Mouse (Mus musculus) gastrocnemius, adult 8-10 months (tissue): ENCODE data around the gene Sox5. TPM values are rescaled to one million over a fixed set of nuclear protein-coding genes. Genes with fewer than 3 reads are reported as not detected.

Experiments used
- DNase-seq, 2 experiments: peaks; one replicate each; pipeline ENCODE4 v3.0.0; 2022; ENCODE audit warnings: low spot score in 2 of 2
- total RNA-seq, 4 experiments: library from RNA; stranded (reverse); gene quantifications; 2 replicates each; pipeline ENCODE4 v1.2.4; 2022

The Sox5 gene
- total RNA-seq, 4 experiments from 2014 or later: 0.83 to 2.4 (median 0.96) TPM

DNA sequence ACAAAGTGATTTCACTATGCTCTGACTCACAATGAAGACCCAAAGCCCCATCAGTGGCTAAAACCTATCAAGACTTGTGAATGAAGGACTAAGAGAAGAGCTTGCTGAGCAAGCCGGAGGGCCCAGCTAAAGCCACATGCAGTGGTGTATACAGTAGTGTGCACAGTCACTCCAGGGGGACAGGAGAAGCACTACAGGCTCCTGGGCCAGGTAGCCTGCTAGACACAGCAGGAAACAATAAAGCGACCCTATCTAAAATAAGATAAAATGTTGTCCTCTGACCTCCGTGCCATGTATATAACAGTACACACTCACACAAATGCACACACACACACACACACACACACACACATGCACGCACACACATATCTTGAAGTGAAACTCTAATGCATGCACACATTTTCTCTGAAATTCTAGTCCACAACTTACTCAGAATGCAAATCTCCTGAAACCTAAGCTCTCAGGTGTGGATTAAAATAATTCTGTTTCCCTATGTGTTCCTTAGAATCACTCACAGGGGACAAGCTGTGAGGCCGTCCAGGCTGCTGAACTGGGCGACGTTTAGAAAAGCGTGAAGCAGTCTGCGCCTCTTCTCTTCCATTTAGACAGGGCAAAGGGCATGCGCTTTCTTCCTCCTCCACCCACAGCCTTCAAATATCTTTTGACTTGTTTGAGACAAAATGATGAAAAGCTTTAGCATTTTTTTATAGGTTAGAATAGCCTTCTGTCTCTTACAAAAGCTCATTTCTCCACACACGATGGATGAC lies 197.5 kb downstream of the Sox5 start:
- DNase-seq: no peak

DNA sequence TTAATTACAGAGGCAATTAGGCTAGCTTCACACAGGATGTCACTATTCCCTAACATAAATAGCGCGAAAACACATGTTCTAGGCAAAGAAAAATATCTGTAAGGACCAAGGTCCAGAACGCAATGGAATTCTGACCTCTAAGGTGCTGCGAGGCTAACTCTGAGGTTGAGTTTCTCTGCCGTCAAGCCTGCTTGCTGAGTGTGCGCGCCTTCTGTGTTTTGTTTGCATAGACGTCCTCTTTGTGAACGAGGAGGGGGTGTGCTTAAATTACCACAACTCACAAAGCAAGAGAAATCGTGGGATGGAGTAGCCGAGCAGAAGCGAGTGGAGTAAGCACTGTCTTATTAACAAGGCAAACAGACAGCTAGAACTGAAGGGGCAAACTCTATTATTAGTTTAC lies 202.5 kb downstream of the Sox5 start:
- no peak for DNase-seq

DNA sequence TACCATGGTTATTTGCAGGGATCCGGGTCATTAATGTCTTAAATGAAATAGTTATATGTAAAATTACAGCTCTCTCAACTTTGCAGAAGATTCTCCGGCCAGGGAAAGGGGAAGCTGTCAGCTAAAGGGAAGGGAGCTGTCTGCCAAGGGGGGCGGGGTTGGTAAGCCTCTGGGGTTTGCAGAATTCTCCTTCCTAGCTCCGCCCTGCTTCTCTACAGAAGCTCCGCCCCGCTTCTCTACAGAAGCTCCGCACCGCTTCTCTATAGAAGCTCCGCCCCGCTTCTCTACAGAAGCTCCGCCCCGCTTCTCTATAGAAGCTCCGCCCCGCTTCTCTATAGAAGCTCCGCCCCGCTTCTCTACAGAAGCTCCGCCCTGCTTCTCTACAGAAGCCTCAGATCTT lies 210.9 kb downstream of the Sox5 start:
- DNase-seq: no peak

DNA sequence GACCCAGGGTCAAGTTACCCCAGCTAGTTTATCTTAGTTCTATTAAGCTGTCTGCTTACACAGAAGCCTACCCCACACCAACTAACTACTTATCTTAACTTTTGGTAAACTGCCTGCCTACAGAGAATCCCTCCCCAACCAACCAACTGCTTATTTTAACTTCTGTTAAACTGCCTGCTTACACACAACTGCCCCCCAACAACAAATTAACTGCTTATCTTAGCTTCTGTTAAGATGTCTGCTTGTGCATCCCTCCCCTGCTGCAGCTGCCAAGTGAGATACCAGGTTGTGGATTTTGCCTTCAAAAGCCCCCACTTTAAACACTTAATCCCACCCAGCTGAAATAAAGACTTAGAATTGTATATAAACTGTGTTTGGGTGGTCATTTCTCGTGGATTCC lies 215.9 kb downstream of the Sox5 start:
- DNase-seq: no peak

DNA sequence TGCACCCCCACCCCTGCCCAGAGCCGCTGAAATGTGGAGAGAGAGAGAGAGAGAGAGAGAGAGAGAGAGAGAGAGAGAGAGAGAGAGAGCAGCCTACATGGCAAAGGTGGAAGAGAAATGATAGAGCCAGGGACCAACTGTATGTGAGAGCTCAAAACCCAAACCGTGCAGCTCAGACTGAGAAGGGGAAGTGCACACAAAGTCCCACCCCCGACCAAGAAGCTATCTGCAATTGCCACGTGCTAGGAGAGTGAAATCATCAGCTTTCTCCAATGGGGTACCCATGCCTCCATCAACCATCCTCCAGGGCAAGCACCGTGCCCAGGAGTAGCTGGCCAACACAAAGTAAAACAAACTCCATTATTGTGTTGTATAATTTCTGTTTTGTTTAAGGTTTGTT lies 220.1 kb downstream of the Sox5 start:
- no peak for DNase-seq

DNA sequence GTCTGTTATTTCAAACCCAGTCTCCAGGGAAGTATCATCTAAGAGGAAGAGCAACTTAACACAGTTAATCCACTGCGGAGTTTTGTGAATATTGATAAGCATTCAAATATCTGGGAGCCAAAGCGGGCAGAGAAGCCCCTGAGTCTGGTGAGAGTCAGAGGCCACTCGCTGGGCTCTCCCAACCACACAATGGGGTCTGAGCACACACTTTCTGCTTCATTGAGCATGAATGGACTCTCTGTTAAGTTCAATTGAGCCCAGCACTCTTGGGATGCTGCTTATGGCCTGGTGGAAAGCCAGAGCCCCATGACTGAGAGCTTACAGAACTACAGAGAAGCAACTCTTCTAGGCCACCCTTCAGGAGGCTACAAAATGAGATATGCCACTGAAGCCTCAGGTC lies 221.6 kb downstream of the Sox5 start:
- no peak for DNase-seq

DNA sequence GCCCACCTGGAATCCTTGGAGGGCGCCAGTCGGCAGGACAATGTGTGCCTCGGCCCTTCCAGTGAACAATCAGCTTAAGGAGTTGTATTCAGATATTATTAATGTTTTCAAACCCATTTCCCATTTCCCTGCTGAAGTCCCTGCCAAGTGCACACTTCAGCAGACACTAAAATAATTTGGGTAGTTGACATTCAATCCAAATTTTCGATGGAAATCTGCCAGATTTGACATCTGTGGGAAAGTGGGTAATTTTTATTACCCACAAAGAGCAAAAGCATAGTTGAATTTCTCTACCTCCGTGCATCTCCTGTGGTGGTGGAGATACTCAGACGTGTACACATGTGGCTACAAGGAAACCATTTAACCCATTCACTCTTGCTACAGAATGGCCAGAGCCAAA lies 228.3 kb downstream of the Sox5 start:
- no peak for DNase-seq

DNA sequence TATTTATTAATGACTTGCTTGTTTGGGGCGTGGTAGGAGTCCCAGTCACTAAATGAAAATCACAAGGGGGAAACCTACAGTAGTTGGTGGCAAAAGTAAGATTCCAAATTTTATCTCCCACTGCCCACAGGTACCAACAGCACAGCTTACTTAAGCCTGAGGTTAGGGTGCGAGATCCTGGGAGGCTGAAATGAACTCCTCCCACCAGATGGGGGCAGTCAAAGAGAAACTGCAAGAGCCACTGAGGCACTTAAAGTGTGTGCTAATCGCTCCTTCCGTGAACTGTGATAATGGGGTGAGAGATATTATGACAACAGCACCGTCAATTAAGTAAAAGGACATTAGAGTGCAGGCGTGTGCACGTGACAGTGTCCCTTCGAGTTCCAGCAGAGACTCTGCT lies 232.8 kb downstream of the Sox5 start:
- DNase-seq: no peak

DNA sequence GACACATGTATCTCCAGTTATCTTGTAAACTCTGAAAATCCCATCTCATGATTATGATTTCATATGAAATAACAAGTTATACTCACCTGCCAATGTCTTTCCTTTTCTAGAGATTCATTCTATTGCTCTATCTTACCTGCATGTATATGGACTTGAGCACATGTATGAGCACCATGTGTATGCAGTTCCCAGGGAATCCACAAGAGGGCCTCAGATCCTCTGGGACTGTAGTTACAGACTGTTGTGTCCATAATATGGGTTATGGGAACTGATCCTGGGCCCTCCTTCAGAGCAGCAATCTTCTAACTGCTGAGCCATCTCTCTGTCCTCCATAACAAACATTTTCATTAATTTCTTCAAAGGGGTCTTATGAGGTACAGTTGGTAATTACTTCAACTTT lies 234.6 kb downstream of the Sox5 start:
- no peak for DNase-seq

DNA sequence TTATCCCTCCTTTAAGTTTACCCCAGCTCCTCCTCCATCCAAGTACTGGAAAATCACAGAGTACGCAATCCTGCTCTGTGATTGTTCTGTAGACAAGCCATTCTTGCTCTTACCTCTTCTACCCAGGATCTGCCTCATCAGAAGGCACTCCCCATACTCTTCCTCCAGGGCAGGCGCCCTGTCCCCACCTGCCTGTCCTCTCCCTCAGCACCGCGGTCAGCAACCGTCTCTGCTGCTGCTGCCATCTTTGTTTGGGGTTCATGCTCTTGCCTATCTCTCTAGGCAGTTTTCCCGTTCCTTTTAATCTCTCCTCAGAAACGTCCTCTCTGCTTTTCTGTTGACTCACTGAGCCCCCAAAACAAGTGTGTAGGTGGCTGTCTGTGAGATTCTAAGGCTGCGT lies 236.2 kb downstream of the Sox5 start:
- no peak for DNase-seq

DNA sequence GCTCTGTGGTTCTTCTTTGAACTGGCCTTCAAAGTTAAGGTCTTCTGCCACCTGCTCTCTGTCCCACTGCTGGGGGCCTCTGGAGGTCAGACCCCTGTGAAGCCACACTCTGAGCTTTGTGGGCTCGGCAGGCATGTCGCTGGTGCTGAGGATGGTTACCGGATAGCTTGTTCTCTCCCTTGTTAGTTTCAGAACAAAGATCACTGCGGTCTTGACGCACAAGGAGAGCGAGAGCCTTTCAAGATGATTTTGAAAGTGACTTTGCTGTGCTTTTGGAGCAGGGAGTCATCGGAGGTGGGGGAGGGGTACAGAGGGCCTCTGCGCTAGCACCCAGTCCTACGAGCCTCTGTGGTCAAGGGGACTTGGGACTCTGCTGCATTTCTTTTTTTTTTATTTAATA lies 240.5 kb downstream of the Sox5 start:
- DNase-seq: no peak

DNA sequence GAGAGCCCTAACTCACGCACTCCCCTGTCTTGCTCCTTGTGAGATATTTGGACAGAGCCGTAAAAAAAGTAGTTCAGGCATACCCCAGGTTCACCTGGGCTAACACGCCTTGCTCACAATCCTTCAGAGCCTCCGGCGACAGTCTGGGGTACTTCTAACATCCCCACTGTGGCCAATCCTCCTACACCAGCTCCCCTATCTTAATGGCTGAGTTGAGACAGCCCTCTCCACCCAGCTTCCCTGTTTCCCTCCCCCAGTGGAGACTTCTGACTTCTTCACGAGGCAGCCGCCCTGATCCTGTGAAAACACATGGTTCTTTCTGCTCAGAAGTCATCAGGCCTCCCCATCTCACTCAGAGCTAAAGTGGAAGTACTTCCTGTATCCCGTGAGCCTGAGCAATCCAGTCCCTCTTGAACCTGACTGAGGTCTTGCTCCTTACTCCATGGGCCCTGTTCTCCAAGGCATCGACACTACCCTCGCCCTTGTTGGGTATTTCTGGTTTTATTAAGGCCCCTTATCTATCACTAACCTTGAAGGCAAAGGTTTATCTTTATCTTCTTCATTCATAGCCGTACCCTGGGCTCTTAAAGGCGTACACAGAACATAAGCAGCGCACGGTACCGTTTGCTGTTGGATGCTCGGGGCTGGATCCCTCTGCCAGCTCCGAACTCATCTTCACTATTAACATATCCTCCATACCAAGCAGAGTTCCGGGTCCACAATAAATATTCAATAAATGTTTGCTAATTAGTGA lies 242.2 kb downstream of the Sox5 start:
- no peak for DNase-seq

DNA sequence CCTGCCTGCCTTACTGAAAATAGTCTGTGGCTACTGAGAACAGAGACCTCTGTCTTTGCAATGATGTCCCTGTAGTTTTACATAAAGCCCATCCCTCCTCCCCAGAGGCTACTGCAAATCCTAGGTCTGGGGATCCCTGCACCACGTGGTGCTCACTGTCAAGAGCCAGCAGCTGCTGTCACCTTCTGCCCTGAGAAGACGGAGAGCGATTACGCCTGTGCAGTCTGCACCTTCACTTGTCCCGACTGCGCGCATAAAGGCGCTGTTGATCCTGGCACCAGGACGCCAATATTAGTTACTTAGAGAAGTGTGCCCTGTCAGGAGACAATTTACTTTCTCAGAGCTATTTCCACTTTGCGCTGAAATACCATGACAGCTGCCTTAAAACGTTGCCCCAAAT lies 258.3 kb downstream of the Sox5 start:
- DNase-seq: no peak

DNA sequence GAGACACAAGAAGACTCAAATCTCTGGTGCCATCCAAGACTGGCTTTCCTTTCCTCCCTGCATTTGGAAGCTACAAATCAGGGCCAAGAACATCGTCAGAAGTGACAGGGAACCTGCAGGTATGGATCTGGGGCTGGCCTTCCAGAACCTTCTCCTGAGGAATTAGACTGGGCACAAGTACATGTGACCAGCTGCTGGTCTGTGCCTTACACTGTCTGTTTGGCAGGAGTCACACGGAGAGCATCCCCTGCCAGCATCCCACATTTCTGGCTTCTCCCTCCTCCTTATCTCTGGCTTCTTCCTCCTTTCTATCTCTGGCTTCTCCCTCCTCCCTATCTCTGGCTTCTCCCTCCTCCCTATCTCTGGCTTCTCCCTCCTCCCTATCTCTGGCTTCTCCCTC lies 263.0 kb downstream of the Sox5 start:
- no peak for DNase-seq

DNA sequence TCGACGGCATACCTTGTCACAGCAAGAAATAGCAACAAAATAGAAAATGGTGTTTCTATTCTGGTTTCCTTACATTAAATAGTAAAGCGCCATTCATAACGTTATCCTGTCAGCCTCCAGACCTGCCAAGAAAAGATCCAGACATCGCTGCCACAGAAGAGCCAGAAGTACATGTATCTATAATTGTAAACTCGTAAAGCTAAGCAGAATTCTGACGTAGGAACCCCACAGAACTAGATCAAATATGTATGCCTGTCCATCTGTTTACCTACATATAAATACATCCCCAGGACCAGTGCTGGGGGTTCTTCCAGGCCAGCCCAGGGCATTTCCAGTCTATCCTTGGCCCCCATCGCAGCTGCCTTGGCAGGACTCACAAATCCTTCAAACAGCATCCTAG lies 265.9 kb downstream of the Sox5 start:
- DNase-seq: no peak

DNA sequence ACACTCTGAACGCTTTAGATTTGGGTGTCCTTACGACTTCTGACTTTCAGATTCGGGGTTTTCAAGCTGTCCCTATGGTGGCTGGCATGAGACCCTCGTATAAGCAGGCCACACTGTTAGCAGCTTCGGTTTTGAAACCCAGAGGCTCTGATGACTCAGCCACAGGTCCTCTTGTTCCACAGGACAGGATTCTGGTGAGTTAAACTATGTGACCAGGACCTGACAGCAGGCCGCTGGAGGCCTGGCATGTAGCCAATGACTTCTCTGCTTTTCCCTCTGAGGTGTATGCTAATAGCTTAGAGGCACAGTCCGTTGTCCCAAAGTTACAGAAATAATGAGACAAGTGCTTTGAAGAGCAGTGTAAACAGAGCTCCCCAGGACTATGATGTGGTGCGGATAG lies 268.0 kb downstream of the Sox5 start:
- DNase-seq: peak in 1 of 2 experiments; percentile 3

DNA sequence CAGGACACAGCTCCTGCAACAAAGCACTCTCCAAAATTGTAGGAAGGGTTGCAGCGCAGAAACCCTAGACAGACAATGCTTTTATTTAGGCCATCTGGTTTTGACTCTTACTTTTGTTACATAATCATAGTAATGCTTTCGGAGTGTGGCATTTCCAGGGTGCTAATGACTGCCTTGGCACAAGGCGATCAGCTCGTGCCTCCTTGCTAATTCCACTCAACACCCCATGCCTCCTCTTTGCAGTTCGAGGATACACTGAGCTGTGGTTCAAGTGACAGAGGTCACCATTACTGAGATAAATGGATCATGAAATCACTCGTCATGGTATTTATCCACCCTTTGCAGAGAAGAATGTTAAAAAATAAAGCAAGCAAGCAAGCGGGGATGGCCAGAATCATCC lies 269.9 kb downstream of the Sox5 start:
- DNase-seq: no peak

DNA sequence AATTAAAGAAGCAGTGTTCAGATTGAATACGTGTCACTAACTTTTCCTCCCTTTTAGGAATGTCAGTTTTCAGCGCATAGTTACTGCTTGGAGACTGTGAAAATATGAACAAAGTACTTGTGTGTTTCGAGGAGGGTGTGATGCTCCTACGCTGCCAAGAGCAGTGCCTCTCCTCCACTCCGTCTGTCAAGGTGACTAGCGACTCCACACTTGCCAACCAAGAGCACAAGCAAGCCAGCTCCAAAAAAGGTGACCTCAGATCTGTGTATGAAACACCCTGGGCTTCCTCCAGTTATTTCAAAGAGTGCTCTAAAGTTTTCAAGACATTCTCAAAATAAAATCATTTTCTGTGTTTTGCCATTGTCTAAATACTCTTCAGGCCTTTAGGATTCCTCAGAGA lies 271.6 kb downstream of the Sox5 start:
- no peak for DNase-seq

DNA sequence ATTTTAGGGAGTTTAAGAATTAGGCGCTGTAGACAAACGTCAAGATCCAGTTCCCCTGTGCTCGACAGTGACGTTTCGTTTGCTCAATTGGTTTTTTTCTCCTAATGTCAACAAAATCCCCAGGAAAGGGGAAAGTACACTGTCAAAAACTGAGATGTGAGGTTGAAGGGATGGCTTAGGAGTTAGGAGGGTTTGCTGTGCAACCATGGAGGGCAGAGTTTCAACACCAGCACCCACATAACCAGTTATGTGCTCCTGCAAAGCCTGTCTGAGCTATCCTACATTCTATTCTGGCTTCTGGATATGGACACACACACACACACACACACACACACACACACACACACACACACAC lies 277.6 kb downstream of the Sox5 start:
- no peak for DNase-seq

DNA sequence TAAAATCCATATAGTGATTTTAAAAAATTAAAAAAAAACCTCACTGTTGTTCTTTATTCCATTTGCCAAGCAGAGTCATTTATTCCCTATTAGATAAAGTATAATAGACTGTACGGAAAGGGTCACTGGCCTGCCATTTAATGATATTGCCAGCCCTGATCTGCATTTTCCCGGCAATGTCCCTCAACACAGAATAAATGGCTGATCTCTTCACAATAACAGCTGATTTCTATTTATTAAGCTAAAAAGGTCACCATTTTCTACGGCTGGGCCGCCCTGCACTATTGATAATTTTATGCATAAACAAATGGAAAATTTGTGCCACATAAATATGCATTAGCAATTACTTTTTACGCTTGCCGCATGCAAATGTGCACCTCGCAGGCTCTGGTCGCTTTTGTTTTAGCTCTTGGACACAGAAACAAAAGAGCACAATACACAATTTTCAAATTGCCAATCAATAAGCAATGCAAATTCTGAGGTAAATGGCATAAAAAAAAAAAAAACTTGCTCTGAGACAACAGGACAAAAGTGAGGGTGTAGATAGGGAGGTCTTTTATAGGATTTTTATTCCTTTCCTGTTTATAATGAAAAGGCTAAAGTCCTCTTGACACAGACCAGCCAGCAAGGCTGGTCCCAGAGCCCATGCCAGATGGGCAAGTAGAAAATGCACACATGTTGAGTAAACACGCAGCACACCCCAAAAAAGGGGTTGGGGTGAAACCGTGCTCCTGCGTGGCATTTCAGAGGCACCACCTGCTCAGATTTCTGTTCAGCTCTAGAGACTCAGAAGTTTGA lies 278.2 kb downstream of the Sox5 start:
- no peak for DNase-seq

DNA sequence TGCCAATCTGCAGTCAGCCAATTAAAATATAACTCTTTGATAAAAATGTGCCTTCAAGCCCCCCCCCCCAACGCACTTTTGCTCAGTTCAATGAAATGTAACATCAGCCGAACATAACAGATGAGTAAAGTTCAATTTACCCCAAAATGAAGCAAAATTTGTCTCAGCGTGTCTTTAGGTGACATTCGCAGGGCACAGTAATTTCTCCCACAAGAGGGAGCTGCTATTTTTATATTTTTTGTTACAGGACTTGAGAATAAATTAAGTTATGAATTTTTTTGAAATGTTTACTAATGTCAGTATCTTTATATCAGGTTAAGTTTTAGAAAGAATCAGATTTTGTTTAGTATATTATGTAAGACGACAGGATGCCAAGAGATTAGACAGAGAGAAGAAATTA lies 280.3 kb downstream of the Sox5 start:
- no peak for DNase-seq

DNA sequence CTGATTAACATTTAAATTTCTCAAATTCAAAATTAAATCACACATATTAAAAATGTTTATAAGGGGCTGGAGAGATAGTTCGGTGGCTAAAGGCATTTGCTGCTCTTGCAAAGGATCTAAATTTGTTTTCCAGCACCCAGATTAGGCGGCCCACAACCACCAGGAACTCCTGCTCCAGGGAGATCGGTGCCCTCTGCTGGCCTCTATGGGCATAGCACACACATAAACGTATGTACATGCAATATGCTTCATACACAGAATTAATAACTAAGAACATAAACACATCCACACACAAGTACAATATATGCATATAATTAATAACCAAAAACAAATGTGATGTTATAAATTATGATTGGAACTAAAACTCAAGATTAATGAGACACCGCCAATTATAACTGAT lies 283.6 kb downstream of the Sox5 start:
- no peak for DNase-seq
